Mouse (Mus musculus) lung, postnatal 25 days (tissue): ENCODE measurements at regions not wholly inside any gene's neighbourhood (a gene's known extent, or its start where the extent isn't known, plus 50 kb on each side); places are given as distances from the start of the nearest gene placed in this dataset.
A peak's percentile ranks its signal among the peaks of the same experiment; 100 is the strongest.

Experiments used
- DNase-seq: peaks from one replicate; pipeline ENCODE4 v3.0.0; 2022; ENCODE audit warnings: low spot score

- DNase-seq = peak; percentile 10
These were observed 179.9 kb downstream of the Fgf10 start for GRCm38 (mm10) chr13:118849541-118849940.

- DNase-seq = no peak
These were observed 181.1 kb downstream of the Fgf10 start for GRCm38 (mm10) chr13:118850708-118851107.

GRCm38 (mm10) chr13:118886339-118886810 lies 216.8 kb downstream of the Fgf10 start:
- no peak for DNase-seq

GRCm38 (mm10) chr13:118895079-118895478 lies 225.5 kb downstream of the Fgf10 start:
- no peak for DNase-seq

- no peak for DNase-seq
These were observed 232.4 kb downstream of the Fgf10 start for GRCm38 (mm10) chr13:118901950-118902349.

- no peak for DNase-seq
These were observed 240.8 kb downstream of the Fgf10 start for GRCm38 (mm10) chr13:118910351-118910750.

- DNase-seq = peak; percentile 6
These were observed 271.2 kb downstream of the Fgf10 start for GRCm38 (mm10) chr13:118940786-118941185.

GRCm38 (mm10) chr13:118966120-118966676 lies 296.6 kb downstream of the Fgf10 start:
- no peak for DNase-seq

- no peak for DNase-seq
These were observed 298.1 kb downstream of the Fgf10 start for GRCm38 (mm10) chr13:118967707-118968106.

GRCm38 (mm10) chr13:118975008-118975407 lies 305.4 kb downstream of the Fgf10 start:
- no peak for DNase-seq

- DNase-seq = no peak
These were observed 305.9 kb downstream of the Fgf10 start for GRCm38 (mm10) chr13:118975519-118975918.

- no peak for DNase-seq
These were observed 309.9 kb downstream of the Fgf10 start for GRCm38 (mm10) chr13:118979505-118979904.

- DNase-seq = no peak
These were observed 311.7 kb downstream of the Fgf10 start for GRCm38 (mm10) chr13:118981196-118981810.

GRCm38 (mm10) chr13:118985285-118985684 lies 315.7 kb downstream of the Fgf10 start:
- DNase-seq = no peak

- DNase-seq = no peak
These were observed 355.8 kb downstream of the Fgf10 start for GRCm38 (mm10) chr13:119025305-119025975.

- DNase-seq = no peak
These were observed 370.0 kb downstream of the Fgf10 start for GRCm38 (mm10) chr13:119039616-119040015.

GRCm38 (mm10) chr13:119045112-119045511 lies 375.5 kb downstream of the Fgf10 start:
- DNase-seq = no peak

GRCm38 (mm10) chr13:119068745-119069580 lies 359.4 kb upstream of the Paip1 start:
- DNase-seq = no peak

- DNase-seq = no peak
These were observed 358.8 kb upstream of the Paip1 start for GRCm38 (mm10) chr13:119069581-119069936.

- DNase-seq = no peak
These were observed 349.2 kb upstream of the Paip1 start for GRCm38 (mm10) chr13:119079243-119079642.

- no peak for DNase-seq
These were observed 346.7 kb upstream of the Paip1 start for GRCm38 (mm10) chr13:119081691-119082090.

GRCm38 (mm10) chr13:119117906-119118305 lies 310.5 kb upstream of the Paip1 start:
- no peak for DNase-seq

GRCm38 (mm10) chr13:119118382-119118781 lies 310.0 kb upstream of the Paip1 start:
- DNase-seq = no peak
